Mouse (Mus musculus): ENCODE results near the gene 4930432K21Rik.

DNA sequence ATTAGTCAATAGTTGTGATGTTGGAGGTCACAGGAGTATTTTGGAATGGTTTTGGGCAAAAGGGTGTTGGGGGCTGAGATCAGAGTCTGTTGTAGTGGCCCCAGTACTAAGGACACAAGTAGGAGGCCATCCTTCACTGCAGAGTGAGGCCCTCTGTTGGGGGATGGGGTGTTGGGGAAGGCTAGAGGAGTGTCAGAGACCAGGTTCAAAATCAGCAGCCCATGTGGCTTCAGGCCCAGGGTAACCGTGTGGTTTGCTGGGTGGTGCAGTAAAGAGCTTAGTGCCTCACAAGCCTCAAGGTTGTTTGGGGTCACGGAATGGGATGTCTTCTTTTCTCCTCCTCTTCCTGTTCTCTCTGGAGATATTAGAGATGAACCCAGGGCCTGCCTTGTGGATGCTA, 21.1 kb upstream of the 4930432K21Rik start:
- TF ChIP-seq CTCF (IDR thresholded peaks at IDR 0.05; ENCODE audit: low read depth): no peak
- no peak for TF ChIP-seq EP300 (IDR thresholded peaks at IDR 0.05; ENCODE audit: low read depth)
